Mouse (Mus musculus) liver, adult 2 months (tissue): Measurements from ENCODE around the gene Sik1. TPM values are rescaled to one million over a fixed set of nuclear protein-coding genes. Genes with fewer than 3 reads are reported as not detected.
A peak's percentile ranks its signal among the peaks of the same experiment; 100 is the strongest.

Experiments used
- DNase-seq: peaks from one replicate; pipeline ENCODE4 v3.0.0-alpha.2; 2011; ENCODE audit warnings: low read depth, low spot score; ENCODE audit errors: extremely low read depth
- H3K27ac ChIP-seq: fragments of 200-500 bp; replicated peaks from 2 replicates; pipeline ENCODE4 v1.5.1; 2012; ENCODE audit warnings: low read depth, mild to moderate bottlenecking, control low read depth, inconsistent platforms, low read length; ENCODE audit not compliant: insufficient read depth
- H3K27me3 ChIP-seq: fragments of 200-500 bp; 2 replicates; pipeline ENCODE4 v1.6.1; 2012; ENCODE audit warnings: mild to moderate bottlenecking, moderate library complexity, low read length, inconsistent platforms; ENCODE audit not compliant: control insufficient read depth, insufficient read depth
- H3K36me3 ChIP-seq: fragments of 200-500 bp; 2 replicates; pipeline ENCODE4 v1.6.1; 2012; ENCODE audit warnings: low read length, inconsistent platforms; ENCODE audit not compliant: control insufficient read depth, insufficient read depth
- H3K4me1 ChIP-seq: fragments of 200-500 bp; 2 replicates; pipeline ENCODE4 v1.6.1; 2011; ENCODE audit warnings: low read length; ENCODE audit not compliant: control insufficient read depth, insufficient read depth
- H3K4me3 ChIP-seq: fragments of 200-500 bp; 2 replicates; pipeline ENCODE4 v1.5.1; 2011; ENCODE audit warnings: low read depth, mild to moderate bottlenecking, control low read depth, low read length, moderate library complexity; ENCODE audit not compliant: insufficient read depth
- H3K79me2 ChIP-seq: fragments of 200-500 bp; 2 replicates; pipeline ENCODE4 v1.6.1; 2012; ENCODE audit warnings: inconsistent platforms, mild to moderate bottlenecking, low read length, moderate library complexity; ENCODE audit not compliant: control insufficient read depth, insufficient read depth
- H3K9ac ChIP-seq: fragments of 200-500 bp; 2 replicates; pipeline ENCODE4 v1.6.1; 2012; ENCODE audit warnings: low read depth, mild to moderate bottlenecking, control low read depth, inconsistent platforms, low read length
- CTCF ChIP-seq: fragments of 200-500 bp; IDR thresholded peaks from 2 replicates; pipeline ENCODE4 v1.5.1; 2011; ENCODE audit warnings: low read depth, low read length, control low read depth
- POLR2A ChIP-seq: fragments of 200-500 bp; IDR thresholded peaks from 2 replicates; pipeline ENCODE4 v1.6.1; 2011; ENCODE audit warnings: low read length, control low read depth; ENCODE audit not compliant: insufficient read depth; ENCODE audit errors: extremely low read depth
- WGBS: fragments of 180-500 bp; shearing (Covaris S2); methylation state at CpG from one replicate; pipeline ENCODE4 v1.1.7; 2018; 5-methylcytosine and 5-hydroxymethylcytosine counted together
- polyA plus RNA-seq: library from polyadenylated mRNA; depleted of rRNA; stranded (reverse); fragments of >200 nt; gene quantifications from 2 replicates; pipeline ENCODE4 v1.2.3, GENCODE M21; 2012
- total RNA-seq: library from RNA; depleted of rRNA; stranded (reverse); fragments of >200 nt; gene quantifications from 2 replicates; pipeline ENCODE4 v1.2.3, GENCODE M21; 2014

Sik1 gene
- total and polyA plus RNA-seq, 2 experiments = 2.7 to 8.0 TPM

- 0 out of 2 replicates have a peak overlapping the region, but pooled peaks have one; percentile 3 for H3K9ac ChIP-seq
- H3K36me3 ChIP-seq = peaks cover 29% of the 10 kb centered on the region
- DNase-seq = peak; percentile 94
- no peaks in the 10 kb centered on the region for H3K27me3 ChIP-seq
- H3K4me1 ChIP-seq = peaks cover 11% of the 10 kb centered on the region
- no peak for TF ChIP-seq POLR2A
- TF ChIP-seq CTCF = no peak
- H3K27ac ChIP-seq = peak overlapping the region; percentile 61
- H3K79me2 ChIP-seq = peaks cover 18% of the 10 kb centered on the region; the same call in 1 of the 2 replicates
- 29% methylated on average over 6 of the region's 6 CpGs for WGBS
- H3K4me3 ChIP-seq = no peak overlapping the region; the same call in 1 of the 2 replicates
Observed at GRCm38 (mm10) chr17:31851816-31852476, 3.7 kb downstream of the Sik1 start.

DNA sequence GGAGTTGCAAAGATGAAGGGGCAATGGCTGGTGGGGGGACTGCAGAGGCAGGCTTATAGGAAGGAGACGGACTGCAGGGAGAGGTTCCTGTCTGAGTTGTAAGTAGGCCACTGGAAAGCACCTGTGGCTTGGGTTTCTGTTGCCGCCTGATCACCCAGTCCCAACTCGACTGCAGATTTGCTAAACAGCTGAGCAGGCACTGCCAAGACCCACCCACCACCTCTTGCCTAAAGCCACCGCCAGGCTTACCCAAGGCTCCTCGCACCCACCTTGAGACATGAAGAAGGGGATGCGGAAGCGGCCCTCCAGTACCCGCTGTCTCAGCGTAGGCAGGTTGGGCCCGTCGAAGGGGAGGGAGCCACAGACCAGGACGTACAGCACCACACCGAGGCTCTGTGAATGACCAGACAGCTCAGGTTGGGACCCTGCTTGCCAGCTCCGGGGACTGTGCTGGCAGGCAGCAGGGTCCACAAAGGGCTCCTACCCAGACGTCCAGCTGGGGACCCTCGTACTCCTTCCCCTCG lies 5.1 kb downstream of the Sik1 start:
- Histone ChIP-seq H3K4me3 (no peak overlapping the region), H3K9ac (no peak overlapping the region), H3K27ac (no peak overlapping the region), H3K4me1 (peaks cover 6% of the 10 kb centered on the region; the same call in 1 of the 2 replicates), H3K79me2 (peaks cover 17% of the 10 kb centered on the region; the same call in 1 of the 2 replicates), H3K36me3 (peaks cover 34% of the 10 kb centered on the region), H3K27me3 (no peaks in the 10 kb centered on the region)
- TF ChIP-seq CTCF (no peak), POLR2A (no peak)
- 93% methylated on average over 17 of the region's 17 CpGs for WGBS
- DNase-seq = no peak

DNA sequence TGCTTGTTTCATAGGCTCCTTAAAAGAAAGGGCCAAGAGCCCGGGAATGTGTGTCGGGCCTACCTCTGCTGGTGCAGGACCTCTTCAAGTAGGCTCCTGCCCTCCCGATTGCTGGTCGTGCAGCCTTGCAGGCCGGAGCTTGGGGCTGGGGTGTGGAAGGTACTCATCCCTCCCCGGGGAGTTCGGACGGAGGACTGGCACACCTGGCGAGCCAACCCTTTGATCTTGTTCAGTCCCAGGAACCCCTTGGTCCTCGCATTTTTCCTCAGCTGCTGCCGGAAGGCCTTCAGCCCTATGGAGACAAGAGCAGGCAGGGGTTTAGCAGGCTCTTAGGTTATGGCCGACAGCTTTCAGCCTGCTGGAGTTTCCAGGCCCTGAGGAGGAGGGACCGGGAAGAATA lies 8.6 kb downstream of the Sik1 start:
- DNase-seq = no peak
- Histone ChIP-seq H3K36me3 (peaks cover 34% of the 10 kb centered on the region), H3K27me3 (no peaks in the 10 kb centered on the region), H3K9ac (no peak overlapping the region), H3K27ac (no peak overlapping the region), H3K4me3 (no peak overlapping the region), H3K4me1 (peaks cover 14% of the 10 kb centered on the region), H3K79me2 (peaks cover 3% of the 10 kb centered on the region; the same call in 1 of the 2 replicates)
- TF ChIP-seq CTCF (no peak), POLR2A (no peak)
- 93% methylated on average over 13 of the region's 13 CpGs for WGBS

DNA sequence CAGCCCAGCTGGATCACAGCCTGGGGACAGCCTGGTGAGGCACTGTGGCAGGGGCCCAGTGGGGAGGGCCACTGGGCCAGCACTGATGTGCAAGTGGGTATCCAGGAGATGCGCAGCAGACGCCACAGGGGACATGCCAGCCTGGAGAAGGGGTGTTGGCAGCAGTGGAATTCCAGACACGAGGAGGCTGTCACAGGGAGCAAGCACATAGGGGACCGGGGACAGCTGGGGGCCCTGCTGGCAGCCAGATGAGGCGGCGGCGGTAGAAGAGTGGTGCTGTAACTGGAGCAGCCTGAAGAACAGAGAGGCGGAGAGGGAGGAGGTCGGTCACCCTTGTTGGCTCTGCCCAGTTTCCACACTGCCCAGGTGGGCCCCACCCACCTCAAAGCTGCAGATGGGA lies 9.3 kb downstream of the Sik1 start:
- Histone ChIP-seq H3K4me1 (peaks cover 17% of the 10 kb centered on the region), H3K27ac (no peak overlapping the region), H3K4me3 (no peak overlapping the region), H3K9ac (no peak overlapping the region), H3K27me3 (no peaks in the 10 kb centered on the region), H3K79me2 (peaks cover 3% of the 10 kb centered on the region; the same call in 1 of the 2 replicates), H3K36me3 (peaks cover 34% of the 10 kb centered on the region)
- 88% methylated on average over 9 of the region's 9 CpGs for WGBS
- TF ChIP-seq POLR2A = no peak
- TF ChIP-seq CTCF = no peak
- DNase-seq = no peak

GRCm38 (mm10) chr17:31843891-31844290 lies 11.7 kb downstream of the Sik1 start:
- H3K4me1 ChIP-seq = peaks cover 17% of the 10 kb centered on the region
- no peaks in the 10 kb centered on the region for H3K79me2 ChIP-seq
- peak; percentile 39 for DNase-seq
- H3K27ac ChIP-seq = no peak overlapping the region
- H3K9ac ChIP-seq = no peak overlapping the region
- peaks cover 13% of the 10 kb centered on the region; the same call in 1 of the 2 replicates for H3K36me3 ChIP-seq
- no peaks in the 10 kb centered on the region for H3K27me3 ChIP-seq
- TF ChIP-seq CTCF (no peak), POLR2A (no peak)
- no peak overlapping the region for H3K4me3 ChIP-seq
- 9% methylated on average over 1 of the region's 1 CpGs for WGBS
